Mouse (Mus musculus) CH12.LX (cell line): ENCODE results near the gene Ccdc182. TPM values are rescaled to one million over a fixed set of nuclear protein-coding genes. Genes with fewer than 3 reads are reported as not detected.

Experiments used
- DNase-seq: peaks from one replicate; pipeline ENCODE4 v3.0.0-alpha.2; 2013; ENCODE audit errors: extremely low read depth
- H3K27ac ChIP-seq: 2 replicates; pipeline ENCODE4 v1.5.1; 2012; ENCODE audit warnings: low read depth, mild to moderate bottlenecking, control low read depth, moderate library complexity; ENCODE audit not compliant: insufficient read depth
- H3K27me3 ChIP-seq: replicated peaks from 2 replicates; pipeline ENCODE3; 2012; ENCODE audit warnings: inconsistent platforms
- H3K36me3 ChIP-seq, 2 experiments: replicated peaks in 1 of 2; 2 replicates each; pipeline versions ENCODE3 to v1.6.1; 2012; ENCODE audit warnings: inconsistent platforms in 1 of 2, low read length in 1 of 2, mild to moderate bottlenecking in 1 of 2, mixed read lengths in 1 of 2, moderate library complexity in 1 of 2; ENCODE audit not compliant: control insufficient read depth in 1 of 2, insufficient read depth in 1 of 2
- H3K4me1 ChIP-seq, 2 experiments: 2 replicates each; pipeline ENCODE4 v1.6.1; 2012; ENCODE audit warnings: inconsistent platforms in 1 of 2, moderate library complexity in 1 of 2; ENCODE audit not compliant: insufficient read depth in 2 of 2, control insufficient read depth in 1 of 2
- H3K4me2 ChIP-seq: 2 replicates; pipeline ENCODE4 v1.6.1; 2012; ENCODE audit warnings: low read depth, mild to moderate bottlenecking, control low read depth; ENCODE audit not compliant: poor library complexity, insufficient read depth, severe bottlenecking
- H3K4me3 ChIP-seq, 3 experiments: fragments of 150-350 bp in 1 of 3; sonication (generic) in 1 of 3; replicated peaks in 1 of 3; 2 replicates each; pipeline versions ENCODE3 to v1.5.1; 2011 to 2012; ENCODE audit warnings: low read depth in 2 of 3, low read length in 2 of 3, mild to moderate bottlenecking in 2 of 3, moderate library complexity in 2 of 3, control low read depth in 1 of 3, improper control_type of control experiment in 1 of 3, inconsistent platforms in 1 of 3, mixed read lengths in 1 of 3; ENCODE audit not compliant: poor library complexity in 1 of 3
- H3K79me2 ChIP-seq: replicated peaks from 2 replicates; pipeline ENCODE4 v1.6.1; 2012; ENCODE audit warnings: mild to moderate bottlenecking, moderate library complexity; ENCODE audit not compliant: control insufficient read depth, poor library complexity, insufficient read depth, severe bottlenecking; ENCODE audit errors: extremely low read depth
- H3K9ac ChIP-seq: 2 replicates; pipeline ENCODE4 v1.6.1; 2012; ENCODE audit warnings: low read depth, mild to moderate bottlenecking, control low read depth, moderate library complexity; ENCODE audit not compliant: insufficient read depth
- H3K9me3 ChIP-seq: replicated peaks from 2 replicates; pipeline ENCODE3; 2012; ENCODE audit warnings: low read length, inconsistent platforms, mixed read lengths
- BHLHE40 ChIP-seq: IDR thresholded peaks from 2 replicates; pipeline ENCODE4 v1.6.1; 2011; ENCODE audit warnings: mild to moderate bottlenecking, low read depth, low read length, improper control_type of control experiment
- CHD2 ChIP-seq: IDR thresholded peaks from 2 replicates; pipeline ENCODE4 v1.6.1; 2011; ENCODE audit warnings: low read length, improper control_type of control experiment
- E2F4 ChIP-seq: IDR thresholded peaks from 2 replicates; pipeline ENCODE4 v1.6.1; 2011; ENCODE audit warnings: low read depth, low read length, improper control_type of control experiment; ENCODE audit not compliant: insufficient replicate concordance
- EP300 ChIP-seq: IDR thresholded peaks from 2 replicates; pipeline ENCODE4 v1.6.1; 2011; ENCODE audit warnings: low read length, improper control_type of control experiment
- ETS1 ChIP-seq: conservative IDR thresholded peaks from 2 replicates; pipeline ENCODE4 v1.6.1; 2012; ENCODE audit warnings: low read depth, mild to moderate bottlenecking, inconsistent platforms, low read length, improper control_type of control experiment, moderate library complexity
- GABPA ChIP-seq: IDR thresholded peaks from 2 replicates; pipeline ENCODE4 v1.6.1; 2012; ENCODE audit warnings: low read depth, low read length, improper control_type of control experiment, inconsistent platforms; ENCODE audit not compliant: insufficient replicate concordance
- HCFC1 ChIP-seq: IDR thresholded peaks from 2 replicates; pipeline ENCODE4 v1.6.1; 2012; ENCODE audit warnings: low read depth, mild to moderate bottlenecking, inconsistent platforms, low read length, improper control_type of control experiment
- IRF4 ChIP-seq: IDR thresholded peaks from 2 replicates; pipeline ENCODE4 v1.6.1; 2014; ENCODE audit warnings: low read depth, mild to moderate bottlenecking, inconsistent platforms, low read length, improper control_type of control experiment
- JUN ChIP-seq: IDR thresholded peaks from 2 replicates; pipeline ENCODE4 v1.6.1; 2011; ENCODE audit warnings: low read depth, mild to moderate bottlenecking, low read length, improper control_type of control experiment, moderate library complexity; ENCODE audit not compliant: insufficient read depth
- JUND ChIP-seq: conservative IDR thresholded peaks from 2 replicates; pipeline ENCODE4 v1.6.1; 2011; ENCODE audit warnings: low read depth, low read length, improper control_type of control experiment
- KAT2A ChIP-seq: IDR thresholded peaks from 2 replicates; pipeline ENCODE4 v1.6.1; 2012; ENCODE audit warnings: low read length, improper control_type of control experiment, inconsistent platforms; ENCODE audit not compliant: insufficient replicate concordance
- MAFK ChIP-seq: IDR thresholded peaks from 2 replicates; pipeline ENCODE4 v1.6.1; 2011; ENCODE audit warnings: low read length, improper control_type of control experiment; ENCODE audit not compliant: insufficient replicate concordance
- MYC ChIP-seq: IDR thresholded peaks from 2 replicates; pipeline ENCODE4 v1.6.1; 2011; ENCODE audit warnings: low read depth, mild to moderate bottlenecking, improper control_type of control experiment, low read length
- NRF1 ChIP-seq: IDR thresholded peaks from 2 replicates; pipeline ENCODE4 v1.6.1; 2014; ENCODE audit warnings: low read depth, mild to moderate bottlenecking, inconsistent platforms, low read length, improper control_type of control experiment, moderate library complexity
- PAX5 ChIP-seq: IDR thresholded peaks from 2 replicates; pipeline ENCODE4 v1.6.1; 2012; ENCODE audit warnings: low read length, inconsistent platforms, mixed read lengths
- POLR2A ChIP-seq: IDR thresholded peaks from 2 replicates; pipeline ENCODE4 v1.6.1; 2011; ENCODE audit warnings: low read depth, mild to moderate bottlenecking, improper control_type of control experiment, low read length
- POLR2AphosphoS2 ChIP-seq: IDR thresholded peaks from 2 replicates; pipeline ENCODE4 v1.6.1; 2011; ENCODE audit warnings: low read depth, low read length, improper control_type of control experiment
- RCOR1 ChIP-seq: conservative IDR thresholded peaks from 2 replicates; pipeline ENCODE4 v1.6.1; 2012; ENCODE audit warnings: low read depth, mild to moderate bottlenecking, inconsistent platforms, low read length, improper control_type of control experiment
- USF1 ChIP-seq: IDR thresholded peaks from 2 replicates; pipeline ENCODE4 v1.6.1; 2014; ENCODE audit warnings: low read depth, mild to moderate bottlenecking, inconsistent platforms, low read length, improper control_type of control experiment
- USF2 ChIP-seq: conservative IDR thresholded peaks from 2 replicates; pipeline ENCODE4 v1.6.1; 2011; ENCODE audit warnings: low read depth, low read length, improper control_type of control experiment
- ZC3H11A ChIP-seq: IDR thresholded peaks from 2 replicates; pipeline ENCODE4 v1.6.1; 2012; ENCODE audit warnings: low read depth, mild to moderate bottlenecking, inconsistent platforms, low read length, improper control_type of control experiment
- ZMIZ1 ChIP-seq: IDR thresholded peaks from 2 replicates; pipeline ENCODE4 v1.6.1; 2012; ENCODE audit warnings: low read depth, mild to moderate bottlenecking, inconsistent platforms, low read length, improper control_type of control experiment
- ZNF384 ChIP-seq: IDR thresholded peaks from 2 replicates; pipeline ENCODE4 v1.6.1; 2012; ENCODE audit warnings: low read depth, low read length, improper control_type of control experiment, inconsistent platforms
- dilution Hi-C: fragments of 300-500 bp; cut with MboI; formaldehyde crosslinking; loops from 2 replicates; pipeline ENCODE4 v1.14.3; 2020; ENCODE audit warnings: low sequenced_read_pairs; ENCODE audit not compliant: extremely low pct_unique_long_range_greater_than_20kb, extremely low pct_ligation_motif_present
- in situ Hi-C: fragments of 300-500 bp; cut with MboI; formaldehyde crosslinking; loops from 3 replicates; pipeline ENCODE4 v1.14.3; 2019; ENCODE audit warnings: low sequenced_read_pairs, low pct_ligation_motif_present, low pct_unique_long_range_greater_than_20kb, mixed read lengths
- polyA plus RNA-seq: library from polyadenylated mRNA; unstranded; fragments of >175 nt; gene quantifications from 2 replicates; pipeline ENCODE4 v1.2.1, GENCODE M21; 2012; ENCODE audit warnings: low read depth; ENCODE audit not compliant: insufficient read length
- total RNA-seq, 2 experiments: library from RNA; depleted of rRNA; stranded (reverse); fragments of 300-350 nt in 1 of 2; fragments of >200 nt in 1 of 2; gene quantifications; 2 replicates each; pipeline ENCODE4 v1.2.3; 2012 to 2014

Gene Ccdc182
- total and polyA plus RNA-seq, 3 experiments: not detected

GRCm38 (mm10) chr11:88276534-88277308, 17.1 kb upstream of the Ccdc182 start:
- in situ Hi-C loops: no loop called here

DNA sequence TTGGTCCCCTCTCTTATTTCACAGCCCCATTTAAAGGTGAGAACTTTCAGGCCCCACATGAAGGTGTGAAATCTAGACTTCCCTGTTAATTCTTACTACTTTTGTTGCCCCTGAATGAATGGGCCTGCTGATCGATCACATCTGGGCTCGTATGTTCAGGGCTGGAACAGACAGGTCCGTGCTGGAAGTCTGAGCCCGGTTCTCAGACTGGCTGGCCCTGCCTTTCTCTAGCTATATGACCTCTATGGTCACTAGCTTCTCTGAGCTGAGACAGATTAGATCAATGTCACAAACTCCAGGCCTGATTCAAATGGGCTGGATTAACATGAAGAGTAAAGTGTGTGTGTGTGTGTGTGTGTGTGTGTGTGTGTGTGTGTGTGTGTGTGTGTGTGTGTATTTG, 14.9 kb upstream of the Ccdc182 start:
- no peaks in the 10 kb centered on the region for H3K79me2 ChIP-seq
- no peak overlapping the region for H3K4me2 ChIP-seq
- DNase-seq: no peak
- H3K9me3 ChIP-seq: peaks cover 8% of the 10 kb centered on the region
- H3K9ac ChIP-seq: no peak overlapping the region
- in situ Hi-C loops: no loop called here
- dilution Hi-C loops: no loop called here
- peaks cover 0 to under 1% of the 10 kb centered on the region in 2 experiments; a peak in 2 of 4 replicates for H3K4me1 ChIP-seq
- H3K27me3 ChIP-seq: no peaks in the 10 kb centered on the region
- H3K36me3 ChIP-seq: no peaks in the 10 kb centered on the region
- H3K4me3 ChIP-seq: no peak overlapping the region
- TF ChIP-seq POLR2AphosphoS2 (no peak), ZNF384 (no peak), E2F4 (no peak), USF2 (no peak), PAX5 (no peak), CHD2 (no peak), ZMIZ1 (no peak), JUN (no peak), KAT2A (no peak), USF1 (no peak)
- H3K27ac ChIP-seq: no peak overlapping the region

More at GRCm38 (mm10) chr11:88276534-88277308, 17.1 kb upstream of the Ccdc182 start:
- H3K4me1 ChIP-seq: peaks cover 0 to 3% of the 10 kb centered on the region in 2 experiments; a peak in 1 of 4 replicates
- TF ChIP-seq CHD2 (no peak), JUND (no peak), ZC3H11A (no peak), BHLHE40 (no peak), NRF1 (no peak), JUN (no peak), MAFK (no peak), GABPA (no peak), E2F4 (no peak), POLR2A (no peak), HCFC1 (no peak), IRF4 (no peak), ZNF384 (no peak), ETS1 (no peak), MYC (no peak), RCOR1 (no peak), EP300 (no peak)
- TF ChIP-seq, all 38 proteins: peak for 0
- dilution Hi-C loops: no loop called here
- H3K4me3 ChIP-seq: no peak overlapping the region
- no peak for DNase-seq
- no peaks in the 10 kb centered on the region for H3K79me2 ChIP-seq
- no peak overlapping the region for H3K4me2 ChIP-seq
- no peak overlapping the region for H3K9ac ChIP-seq
- H3K27ac ChIP-seq: no peak overlapping the region
- no peaks in the 10 kb centered on the region for H3K27me3 ChIP-seq
- H3K36me3 ChIP-seq: no peaks in the 10 kb centered on the region
- H3K9me3 ChIP-seq: no peaks in the 10 kb centered on the region
